Mouse (Mus musculus) forebrain, embryonic 14.5 days (tissue): Measurements from ENCODE around the gene Ncor2. TPM values are rescaled to one million over a fixed set of nuclear protein-coding genes. Genes with fewer than 3 reads are reported as not detected.

Experiments
- ATAC-seq: fragments of 200-750 bp; cut with Nextera tagmentation; 2 replicates; pipeline ENCODE4 v1.8.0; 2017; ENCODE audit warnings: mild to moderate bottlenecking, moderate library complexity
- DNase-seq: peaks from one replicate; pipeline ENCODE4 v3.0.0-alpha.2; 2015; ENCODE audit warnings: low spot score
- H3K27ac ChIP-seq: fragments of 300-500 bp; sonication (generic); 2 replicates; pipeline ENCODE4 v1.5.1; 2014; ENCODE audit warnings: low read depth, mild to moderate bottlenecking, control low read depth, low read length, moderate library complexity
- H3K27me3 ChIP-seq: fragments of 300-500 bp; sonication (generic); replicated peaks from 2 replicates; pipeline ENCODE4 v1.6.1; 2014; ENCODE audit warnings: low read length, control low read depth, mixed read lengths; ENCODE audit not compliant: control insufficient read depth, insufficient read depth
- H3K36me3 ChIP-seq: fragments of 300-500 bp; sonication (generic); 2 replicates; pipeline ENCODE4 v1.6.1; 2014; ENCODE audit warnings: low read length, control low read depth; ENCODE audit not compliant: control insufficient read depth, insufficient read depth
- H3K4me1 ChIP-seq: fragments of 300-500 bp; sonication (generic); 2 replicates; pipeline ENCODE4 v1.6.1; 2014; ENCODE audit warnings: antibody characterized with exemption, low read length, control low read depth; ENCODE audit not compliant: control insufficient read depth, insufficient read depth
- H3K4me2 ChIP-seq: fragments of 300-500 bp; sonication (generic); 2 replicates; pipeline ENCODE4 v1.6.1; 2014; ENCODE audit warnings: mild to moderate bottlenecking, control low read depth, low read length
- H3K4me3 ChIP-seq: fragments of 300-500 bp; sonication (generic); 2 replicates; pipeline ENCODE4 v1.5.1; 2014; ENCODE audit warnings: low read depth, low read length, control low read depth
- H3K9ac ChIP-seq: fragments of 300-500 bp; sonication (generic); 2 replicates; pipeline ENCODE4 v1.6.1; 2014; ENCODE audit warnings: mild to moderate bottlenecking, low read length, control low read depth, moderate library complexity
- H3K9me3 ChIP-seq: fragments of 300-500 bp; sonication (generic); replicated peaks from 2 replicates; pipeline ENCODE4 v1.6.1; 2016; ENCODE audit warnings: low read length, control low read depth, mixed read lengths; ENCODE audit not compliant: control insufficient read depth
- WGBS: fragments of 180-500 bp; shearing (Covaris S2); extraction: QIAGEN DNeasy Blood & Tissue Kit; methylation state at CpG from one replicate; pipeline ENCODE4 v1.1.7; 2014; 5-methylcytosine and 5-hydroxymethylcytosine counted together
- polyA plus RNA-seq: library from polyadenylated mRNA; unstranded; fragments of >200 nt; fragmentation: Nextera tagmentation; extraction: Ambion mirVana; gene quantifications from 2 replicates; pipeline ENCODE4 v1.2.1, GENCODE M21; 2014

Gene Ncor2
- polyA plus RNA-seq, 1 experiment from 2014 or later, result 15.1 TPM

DNA sequence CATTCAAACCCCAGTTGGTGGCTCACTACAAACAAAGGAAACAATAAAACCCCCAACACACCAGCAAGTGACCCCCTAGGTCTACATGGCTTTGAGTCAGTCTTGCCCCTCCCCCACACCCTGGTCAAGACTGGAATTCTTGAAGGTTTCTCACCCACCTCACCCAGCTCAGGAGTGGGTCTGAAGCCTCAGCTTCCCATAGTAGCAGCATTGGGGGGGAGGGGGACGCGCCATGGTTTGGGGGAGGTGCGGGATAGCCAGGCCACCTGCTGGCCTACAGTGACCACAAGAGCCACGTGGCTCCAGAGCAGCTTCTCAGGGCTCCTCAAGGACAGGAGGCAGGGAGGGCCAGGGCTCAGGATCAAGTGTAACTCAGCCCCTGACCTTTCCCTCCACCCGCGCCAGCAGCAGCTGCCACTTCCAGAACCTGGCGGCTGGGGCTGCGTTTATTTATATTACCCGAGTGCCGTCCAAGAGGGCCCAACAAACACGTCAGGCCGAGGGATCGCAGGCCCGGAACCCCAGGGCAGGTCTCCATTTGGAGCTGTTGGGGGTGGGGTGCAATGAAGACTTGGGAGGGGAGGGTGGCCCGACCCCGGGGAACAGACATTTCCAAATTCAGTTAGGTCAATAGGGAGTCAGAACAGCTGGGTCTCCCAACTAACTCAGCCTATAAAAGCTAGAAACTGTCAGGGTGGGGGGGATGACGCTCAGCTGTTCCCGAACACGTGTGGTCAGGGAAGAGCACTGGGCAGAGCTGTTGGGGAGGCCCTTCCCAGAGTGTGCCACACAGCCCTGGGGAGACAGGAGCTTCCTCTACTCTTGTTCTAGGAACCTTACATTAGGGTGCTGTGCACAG is 122.1 kb downstream of the Ncor2 start:
- DNase-seq (peak; percentile 27), ATAC-seq (peak; percentile 11; the same call in 1 of the 2 replicates)
- peaks cover 40% of the 10 kb centered on the region for H3K4me1 ChIP-seq
- 12% methylated on average over 19 of the region's 19 CpGs for WGBS
- peak overlapping the region; percentile 63; the same call in 1 of the 2 replicates for H3K27ac ChIP-seq
- H3K9ac ChIP-seq, result peak overlapping the region; percentile 59
- no peaks in the 10 kb centered on the region for H3K9me3 ChIP-seq
- H3K4me2 ChIP-seq, result peak overlapping the region; percentile 55; the same call in 1 of the 2 replicates
- peaks cover 30% of the 10 kb centered on the region for H3K36me3 ChIP-seq
- no peaks in the 10 kb centered on the region for H3K27me3 ChIP-seq
- no peak overlapping the region for H3K4me3 ChIP-seq

DNA sequence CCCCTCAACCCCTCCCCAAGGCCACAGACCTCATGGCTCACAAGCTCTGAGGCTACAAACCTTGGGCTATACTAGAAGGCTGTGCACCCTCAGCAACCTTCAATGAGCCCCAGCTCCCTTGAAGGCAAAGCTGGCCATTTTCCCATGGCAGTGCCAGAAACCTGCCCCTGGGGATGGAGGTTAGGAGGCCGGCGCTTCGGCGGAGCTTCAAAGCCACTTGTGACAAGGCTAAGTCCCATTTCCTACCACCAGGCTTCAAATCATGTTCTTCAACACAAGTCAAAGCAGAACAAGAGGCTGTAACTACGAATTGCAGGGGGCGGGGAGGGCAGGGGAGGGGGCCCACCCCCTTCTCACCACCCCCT is 122.7 kb downstream of the Ncor2 start:
- no peak overlapping the region for H3K9ac ChIP-seq
- ATAC-seq (no peak), DNase-seq (no peak)
- H3K9me3 ChIP-seq, result no peaks in the 10 kb centered on the region
- H3K4me1 ChIP-seq, result peaks cover 40% of the 10 kb centered on the region
- WGBS, result 26% methylated on average over 6 of the region's 6 CpGs
- peak overlapping the region; percentile 63; the same call in 1 of the 2 replicates for H3K27ac ChIP-seq
- no peaks in the 10 kb centered on the region for H3K27me3 ChIP-seq
- H3K4me3 ChIP-seq, result no peak overlapping the region
- H3K36me3 ChIP-seq, result peaks cover 30% of the 10 kb centered on the region
- peak overlapping the region; percentile 7; the same call in 1 of the 2 replicates for H3K4me2 ChIP-seq

DNA sequence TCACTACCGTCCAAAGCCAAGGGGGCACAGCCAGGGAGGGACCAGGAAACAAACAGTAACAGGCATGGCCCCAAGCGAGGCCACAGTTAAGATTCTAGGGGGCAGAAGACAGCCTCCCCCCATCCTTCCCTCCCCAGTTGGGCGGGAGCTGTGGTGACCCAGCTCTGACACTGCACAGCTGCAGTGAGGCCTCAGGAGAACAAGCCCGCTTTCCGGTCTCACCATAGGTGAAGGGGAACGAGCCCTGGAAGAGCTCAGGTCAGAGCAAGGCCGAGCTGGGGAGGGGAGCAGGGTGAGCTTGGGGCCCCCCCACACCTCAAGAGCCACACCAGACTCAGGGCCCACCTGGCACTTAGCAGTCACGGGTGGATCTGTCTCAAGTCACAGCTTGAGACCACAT is 123.1 kb downstream of the Ncor2 start:
- H3K27me3 ChIP-seq, result no peaks in the 10 kb centered on the region
- peak overlapping the region; percentile 63; the same call in 1 of the 2 replicates for H3K27ac ChIP-seq
- DNase-seq, result no peak
- H3K9me3 ChIP-seq, result no peaks in the 10 kb centered on the region
- H3K36me3 ChIP-seq, result peaks cover 31% of the 10 kb centered on the region
- no peak overlapping the region for H3K4me2 ChIP-seq
- peaks cover 40% of the 10 kb centered on the region for H3K4me1 ChIP-seq
- no peak overlapping the region for H3K4me3 ChIP-seq
- WGBS, result 60% methylated on average over 8 of the region's 8 CpGs
- ATAC-seq, result no peak
- H3K9ac ChIP-seq, result no peak overlapping the region

DNA sequence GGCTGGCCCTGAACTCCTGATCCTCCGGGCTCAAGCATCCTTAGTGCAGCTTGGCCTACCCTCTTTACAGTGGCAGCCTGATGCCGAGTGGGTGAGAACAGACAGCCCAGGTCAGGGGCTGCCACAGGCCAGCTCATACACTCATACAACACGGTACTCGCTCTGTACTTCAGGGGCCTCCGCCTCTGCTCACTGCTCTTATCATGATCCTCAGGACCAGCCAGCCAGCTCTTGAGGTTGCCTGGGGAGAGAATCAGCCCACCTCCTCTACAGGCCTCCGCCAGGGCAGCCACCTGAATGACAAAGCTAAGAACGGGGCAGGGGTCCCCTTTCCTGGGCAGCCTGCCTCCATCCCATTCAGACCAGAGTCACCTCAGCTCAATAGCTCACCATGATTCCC is 125.4 kb downstream of the Ncor2 start:
- H3K4me1 ChIP-seq, result peaks cover 28% of the 10 kb centered on the region
- H3K4me2 ChIP-seq, result no peak overlapping the region
- no peaks in the 10 kb centered on the region for H3K27me3 ChIP-seq
- DNase-seq (no peak), ATAC-seq (no peak)
- peaks cover 54% of the 10 kb centered on the region for H3K36me3 ChIP-seq
- no peak overlapping the region for H3K4me3 ChIP-seq
- H3K9me3 ChIP-seq, result no peaks in the 10 kb centered on the region
- no peak overlapping the region for H3K9ac ChIP-seq
- WGBS, result 72% methylated on average over 7 of the region's 7 CpGs
- H3K27ac ChIP-seq, result no peak overlapping the region

DNA sequence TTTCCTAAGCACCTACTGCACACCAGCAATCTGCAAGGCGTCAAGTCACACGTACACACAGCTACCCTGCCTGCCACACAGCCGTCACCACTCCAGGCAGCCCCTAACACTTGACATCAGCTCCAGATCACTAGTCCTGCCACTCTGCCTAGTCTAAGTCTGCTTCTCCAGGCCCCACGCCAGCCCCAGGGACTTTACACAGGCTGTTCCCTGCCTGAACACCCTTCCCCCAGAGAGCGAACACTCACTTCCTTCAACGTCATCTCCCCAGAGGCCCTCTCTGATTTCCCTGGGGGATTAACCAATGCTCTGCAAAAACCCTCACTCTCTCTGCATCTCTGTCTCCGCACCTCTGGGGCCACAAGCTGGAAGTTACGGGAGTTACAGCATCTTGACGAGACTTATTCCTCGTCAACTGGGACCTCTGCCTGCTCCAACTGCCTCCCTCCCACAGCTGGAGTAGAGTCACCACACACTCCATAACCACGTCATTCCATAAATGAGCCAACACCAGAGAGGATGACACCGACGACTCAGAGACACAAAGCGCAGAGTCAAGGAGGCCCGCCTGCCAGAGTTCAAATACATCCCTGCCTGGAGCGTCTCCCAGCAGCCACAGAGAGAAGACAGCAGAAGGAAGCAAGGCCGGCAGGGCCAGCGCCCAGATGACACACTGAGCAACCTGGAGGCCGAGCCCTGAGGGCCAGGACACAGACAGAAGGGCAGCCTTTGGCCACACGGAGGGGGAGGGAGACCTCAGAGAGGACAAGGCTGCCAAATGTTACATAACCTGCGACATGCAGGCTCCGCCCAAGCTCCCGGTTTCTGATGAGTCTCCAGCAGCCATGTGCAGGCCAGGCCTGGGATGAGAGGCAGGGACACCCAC is 126.2 kb downstream of the Ncor2 start:
- Histone ChIP-seq H3K27ac (peak overlapping the region; percentile 48), H3K27me3 (no peaks in the 10 kb centered on the region), H3K4me2 (no peak overlapping the region), H3K9ac (no peak overlapping the region), H3K36me3 (peaks cover 62% of the 10 kb centered on the region), H3K4me1 (peaks cover 20% of the 10 kb centered on the region), H3K9me3 (no peaks in the 10 kb centered on the region), H3K4me3 (no peak overlapping the region)
- ATAC-seq (peak; percentile 49; the same call in 1 of the 2 replicates), DNase-seq (peak; percentile 46)
- 67% methylated on average over 23 of the region's 23 CpGs for WGBS

DNA sequence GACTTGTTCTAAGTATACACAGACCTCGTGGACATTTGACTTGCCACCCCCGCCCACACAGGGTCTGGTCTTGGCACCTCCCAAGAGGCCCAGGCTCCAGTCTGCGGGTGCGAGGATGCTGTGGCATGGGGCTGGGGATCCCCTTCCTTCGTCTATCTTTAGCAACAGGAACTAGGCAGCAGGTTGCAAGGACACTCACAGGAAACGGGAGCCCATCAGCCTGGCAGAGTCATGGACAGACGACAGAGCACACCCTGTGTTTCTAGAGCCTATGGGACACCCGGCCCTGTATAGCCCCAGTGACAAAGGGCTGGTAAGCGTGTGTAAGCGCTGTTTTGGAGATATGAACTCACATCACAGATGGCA is 126.8 kb downstream of the Ncor2 start:
- Histone ChIP-seq H3K9me3 (no peaks in the 10 kb centered on the region), H3K4me3 (no peak overlapping the region), H3K4me2 (no peak overlapping the region), H3K27me3 (no peaks in the 10 kb centered on the region), H3K36me3 (peaks cover 68% of the 10 kb centered on the region), H3K4me1 (peaks cover 14% of the 10 kb centered on the region), H3K9ac (no peak overlapping the region), H3K27ac (peak overlapping the region; percentile 6; the same call in 1 of the 2 replicates)
- ATAC-seq (no peak; the same call in 1 of the 2 replicates), DNase-seq (no peak)
- WGBS, result 81% methylated on average over 10 of the region's 10 CpGs

DNA sequence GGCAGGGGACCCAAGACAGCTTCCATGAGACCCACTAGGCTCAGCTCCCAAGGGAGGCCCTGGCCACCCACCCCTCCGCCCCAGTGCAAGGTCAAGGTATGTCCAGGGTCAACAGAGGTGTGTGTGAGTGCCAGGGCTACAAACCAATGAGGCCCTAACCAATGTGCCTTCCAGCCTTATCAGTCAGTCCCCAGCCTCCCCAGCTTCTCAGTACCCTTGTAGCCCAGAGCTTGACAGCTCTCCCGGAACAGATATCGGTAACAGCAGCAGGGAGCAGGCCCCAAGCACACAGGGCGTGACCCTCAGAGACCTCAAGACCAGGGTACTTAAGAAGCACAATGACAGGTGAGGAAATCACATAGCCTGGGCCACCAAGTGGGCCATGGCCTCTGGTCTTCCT is 129.5 kb downstream of the Ncor2 start:
- Histone ChIP-seq H3K36me3 (peaks cover 77% of the 10 kb centered on the region), H3K4me3 (no peak overlapping the region), H3K27ac (no peak overlapping the region), H3K4me2 (no peak overlapping the region), H3K27me3 (no peaks in the 10 kb centered on the region), H3K4me1 (no peaks in the 10 kb centered on the region), H3K9me3 (no peaks in the 10 kb centered on the region), H3K9ac (no peak overlapping the region)
- WGBS, result 95% methylated on average over 4 of the region's 4 CpGs
- no peak for ATAC-seq
- DNase-seq, result no peak

- H3K27ac ChIP-seq, result no peak overlapping the region
- no peak for ATAC-seq
- H3K4me2 ChIP-seq, result no peak overlapping the region
- no peak for DNase-seq
- H3K9me3 ChIP-seq, result no peaks in the 10 kb centered on the region
- no peaks in the 10 kb centered on the region for H3K27me3 ChIP-seq
- H3K9ac ChIP-seq, result no peak overlapping the region
- no peaks in the 10 kb centered on the region for H3K4me1 ChIP-seq
- 77% methylated on average over 5 of the region's 5 CpGs for WGBS
- peaks cover 88% of the 10 kb centered on the region for H3K36me3 ChIP-seq
- H3K4me3 ChIP-seq, result no peak overlapping the region
These were observed 132.6 kb downstream of the Ncor2 start for GRCm38 (mm10) chr5:125046436-125046835.
